Mouse (Mus musculus) heart, adult 2 months (tissue): ENCODE measurements at regions not wholly inside any gene's neighbourhood (a gene's known extent, or its start where the extent isn't known, plus 50 kb on each side); places are given as distances from the start of the nearest gene placed in this dataset.

Experiments
- CTCF ChIP-seq: fragments of 200-600 bp; IDR thresholded peaks from 2 replicates; pipeline ENCODE4 v1.8.1; 2022; ENCODE audit warnings: antibody characterized with exemption, mild to moderate bottlenecking, moderate library complexity
- POLR2A ChIP-seq: fragments of 200-500 bp; IDR thresholded peaks from 2 replicates; pipeline ENCODE4 v1.6.1; 2011; ENCODE audit warnings: mild to moderate bottlenecking, low read depth, low read length, control low read depth; ENCODE audit not compliant: insufficient read depth

DNA sequence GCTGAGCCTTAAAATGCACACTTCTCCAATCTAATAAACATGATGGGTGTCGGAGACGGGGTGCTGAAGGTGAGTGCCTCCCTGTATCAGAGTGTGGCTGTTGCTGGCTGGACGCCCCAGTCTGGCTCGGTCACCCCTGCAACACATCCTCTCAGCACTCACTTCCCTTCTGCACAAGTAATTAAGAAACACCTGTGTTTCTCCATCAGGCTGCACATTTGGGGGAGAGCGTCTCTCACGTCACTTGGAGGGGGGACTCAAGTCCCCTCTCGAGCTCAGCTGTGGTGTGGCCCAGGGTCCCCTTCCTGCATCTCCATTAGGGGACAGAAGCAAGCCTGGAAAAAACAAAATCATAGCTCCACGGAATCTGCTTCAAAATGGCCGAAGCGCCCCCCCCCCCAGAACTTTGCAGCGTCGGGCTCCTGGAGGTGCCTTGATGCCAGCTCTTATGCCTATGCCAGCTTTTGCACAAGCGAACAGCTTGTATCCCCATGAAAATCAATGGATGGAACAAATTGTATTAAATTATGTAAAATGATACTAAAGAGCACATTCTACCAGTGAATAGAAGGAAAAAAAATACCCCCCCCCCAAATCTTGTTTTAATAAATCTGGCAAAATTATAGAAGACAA lies 377.4 kb downstream of the Zfp536 start:
- no peak for TF ChIP-seq CTCF
- no peak for TF ChIP-seq POLR2A
